Mouse (Mus musculus): ENCODE data around the gene Ptbp2.

Ptbp2 gene

GRCm38 (mm10) chr3:119784366-119784765, at the start of gene Ptbp2:
TSS of gene Ptbp2 (minus strand) at chr3:119784466.
- in situ Hi-C loops (cut with MboI; ENCODE audit: unreplicated experiment in 2 of 2) = no loop called here

DNA sequence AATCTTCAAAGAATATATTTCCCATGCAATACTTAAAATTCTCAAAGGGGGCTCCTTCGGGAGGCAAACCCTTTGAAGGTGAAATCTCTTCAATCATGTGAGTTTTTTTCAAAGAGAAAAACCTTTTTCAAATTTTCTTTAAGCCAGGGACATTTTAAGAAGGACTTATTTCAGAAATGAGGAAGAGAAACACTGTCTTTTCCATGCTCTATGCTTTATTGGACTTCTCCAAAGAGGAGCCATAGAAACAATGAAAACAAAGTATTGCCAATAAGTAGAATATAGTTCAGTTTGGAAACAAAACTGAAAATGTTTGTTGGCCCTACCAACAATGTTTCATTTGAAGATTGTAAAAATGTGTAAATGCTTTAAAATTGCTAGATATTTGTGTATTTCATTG, 30.4 kb upstream of the Ptbp2 start:
- in situ Hi-C loops (cut with MboI; ENCODE audit: unreplicated experiment in 2 of 2) = no loop called here

DNA sequence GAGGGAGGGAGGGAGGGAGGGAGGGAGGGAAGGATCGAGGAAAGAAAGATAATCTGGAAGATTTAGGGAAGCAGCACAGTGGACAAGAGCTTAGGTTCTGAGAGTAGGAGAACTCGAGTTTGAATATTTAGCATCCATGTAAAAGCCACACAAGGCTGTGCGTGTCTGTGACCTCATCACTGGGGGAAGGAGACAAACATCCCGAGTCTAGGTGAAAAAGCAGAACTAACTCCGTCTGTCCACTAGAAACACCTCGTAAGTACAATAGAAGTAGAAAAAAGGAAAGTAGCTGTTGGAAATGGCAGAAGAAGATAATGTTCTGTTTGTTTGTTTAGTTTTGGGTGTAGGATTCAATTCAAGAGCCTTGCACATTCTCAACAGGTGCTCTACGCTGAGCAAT, 21.9 kb upstream of the Ptbp2 start:
- in situ Hi-C loops (cut with MboI; ENCODE audit: unreplicated experiment in 2 of 2) = no loop called here

DNA sequence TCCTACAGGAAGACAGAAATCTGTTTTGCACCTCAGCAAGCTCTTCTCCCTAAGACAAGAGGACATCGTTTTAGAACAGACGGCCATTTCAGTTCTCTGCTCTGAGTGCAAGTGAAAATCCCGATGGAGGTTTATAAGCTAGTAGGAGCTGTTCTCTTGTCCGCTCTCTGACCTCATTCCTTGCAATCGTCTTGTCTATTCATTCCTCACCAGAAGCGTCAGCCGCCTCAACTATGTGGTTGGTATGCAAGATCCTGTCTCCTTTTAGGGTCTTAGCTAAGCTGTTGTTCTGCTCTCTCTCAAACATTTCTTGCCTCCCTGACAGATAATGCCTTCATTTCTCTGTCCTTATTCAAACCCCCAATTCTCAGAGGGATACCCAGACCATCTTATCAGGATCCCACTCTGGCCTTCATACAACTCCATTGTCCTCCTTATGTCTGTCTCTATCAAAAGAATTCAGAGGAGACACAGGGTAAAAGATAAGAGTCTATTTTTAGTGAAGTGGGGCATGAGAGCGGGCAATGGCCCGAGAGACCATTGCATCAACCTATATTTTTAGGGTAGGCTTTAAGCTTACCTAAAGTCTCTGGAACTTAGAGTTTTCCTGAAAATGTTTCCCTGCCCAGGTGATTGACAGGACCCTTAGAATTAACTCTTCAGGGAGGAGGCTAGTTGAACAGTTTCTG, 10.6 kb upstream of the Ptbp2 start:
- in situ Hi-C loops (cut with MboI; ENCODE audit: unreplicated experiment in 2 of 2) = no loop called here

GRCm38 (mm10) chr3:119782946-119783701, 1.1 kb downstream of the Ptbp2 start:
- in situ Hi-C loops (cut with MboI; ENCODE audit: unreplicated experiment in 2 of 2) = no loop called here

- in situ Hi-C loops (cut with MboI; ENCODE audit: unreplicated experiment in 2 of 2) = no loop called here
These were observed 2.0 kb downstream of the Ptbp2 start for GRCm38 (mm10) chr3:119782022-119782945.

DNA sequence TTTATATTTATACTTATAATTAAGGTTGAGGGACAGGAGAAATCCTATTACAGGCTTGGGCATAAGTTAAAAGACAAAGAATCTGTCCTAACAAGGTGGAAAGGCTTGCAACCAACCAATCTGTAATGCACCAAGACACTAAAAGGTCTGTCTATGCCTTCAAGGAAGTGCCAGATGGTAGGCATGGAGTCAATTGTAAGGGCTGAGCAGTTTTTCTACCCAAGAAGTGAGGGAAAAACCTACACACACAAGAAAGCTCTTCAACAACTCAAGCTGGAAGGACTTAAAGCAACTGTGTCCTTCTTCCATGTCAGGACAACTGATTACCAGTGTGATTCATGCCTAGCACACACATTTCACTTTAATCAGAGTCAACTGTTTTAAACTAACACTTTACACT, 3.4 kb downstream of the Ptbp2 start:
- in situ Hi-C loops (cut with MboI; ENCODE audit: unreplicated experiment in 2 of 2) = no loop called here

DNA sequence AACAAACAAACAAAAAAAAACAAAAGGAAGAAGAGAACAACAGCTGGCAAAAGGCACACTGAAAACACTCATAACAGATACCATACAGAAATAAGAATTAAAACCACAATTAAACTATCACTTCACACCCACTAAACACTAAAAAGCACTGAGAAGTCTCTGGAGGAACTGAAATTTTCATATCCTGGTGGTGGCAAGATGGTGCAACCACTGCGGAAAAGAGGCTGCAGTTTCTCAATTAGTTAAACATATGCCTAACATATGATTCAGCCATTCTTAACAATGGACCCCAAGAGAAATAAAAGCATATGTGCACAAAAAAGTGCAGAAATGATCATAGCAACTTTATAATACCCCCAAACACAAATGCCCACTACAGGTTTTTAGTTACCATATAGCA, 5.0 kb downstream of the Ptbp2 start:
- in situ Hi-C loops (cut with MboI; ENCODE audit: unreplicated experiment in 2 of 2) = no loop called here

- in situ Hi-C loops (cut with MboI; ENCODE audit: unreplicated experiment in 2 of 2) = no loop called here
These were observed 5.8 kb downstream of the Ptbp2 start for GRCm38 (mm10) chr3:119778431-119778830.

GRCm38 (mm10) chr3:119776129-119776528, 8.1 kb downstream of the Ptbp2 start:
- in situ Hi-C loops (cut with MboI; ENCODE audit: unreplicated experiment in 2 of 2) = no loop called here

GRCm38 (mm10) chr3:119772789-119773188, 11.5 kb downstream of the Ptbp2 start:
- in situ Hi-C loops (cut with MboI; ENCODE audit: unreplicated experiment in 2 of 2) = no loop called here

GRCm38 (mm10) chr3:119763772-119764171, 20.5 kb downstream of the Ptbp2 start:
- in situ Hi-C loops (cut with MboI; ENCODE audit: unreplicated experiment in 2 of 2) = no loop called here

DNA sequence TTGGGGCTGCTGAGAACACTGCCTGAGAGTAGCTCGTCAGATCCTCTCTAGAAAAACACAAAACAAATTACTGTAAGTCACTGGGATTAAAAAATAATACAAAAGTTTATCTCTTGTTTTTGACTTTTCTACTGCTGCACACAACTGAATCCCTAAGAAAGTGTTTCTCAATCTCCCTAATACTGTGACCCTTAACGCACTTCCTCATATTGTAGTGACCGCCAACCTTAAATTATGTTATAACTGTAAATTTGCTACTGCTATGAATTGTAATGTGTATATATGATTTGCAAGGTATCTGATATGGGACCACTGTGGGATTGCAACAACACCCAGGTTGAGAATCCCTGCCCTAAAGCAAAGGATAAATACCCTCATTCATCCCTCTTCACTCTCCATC, 22.5 kb downstream of the Ptbp2 start:
- in situ Hi-C loops (cut with MboI; ENCODE audit: unreplicated experiment in 2 of 2) = no loop called here

- in situ Hi-C loops (cut with MboI; ENCODE audit: unreplicated experiment in 2 of 2) = no loop called here
These were observed 30.5 kb downstream of the Ptbp2 start for GRCm38 (mm10) chr3:119753791-119754190.

GRCm38 (mm10) chr3:119749551-119750249, 34.6 kb downstream of the Ptbp2 start:
- in situ Hi-C loops (cut with MboI; ENCODE audit: unreplicated experiment in 2 of 2) = no loop called here

DNA sequence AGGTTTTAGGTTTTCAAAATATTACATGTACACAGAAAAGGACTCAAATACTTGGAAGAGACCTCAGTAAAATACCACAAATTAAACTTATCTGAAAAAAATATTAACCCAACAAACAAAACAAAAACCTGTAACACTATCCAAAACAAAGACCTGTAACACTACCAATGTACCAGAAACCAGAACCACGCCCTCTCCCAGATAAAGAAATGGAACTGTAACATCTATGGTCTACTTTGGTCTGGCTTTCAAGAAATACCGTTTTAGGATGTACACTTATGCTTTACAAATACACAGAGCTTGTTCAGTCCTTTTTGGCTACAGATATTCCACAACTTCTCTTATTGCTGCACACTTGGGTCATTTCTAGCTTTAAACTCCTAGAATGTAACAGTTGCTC, 35.1 kb downstream of the Ptbp2 start:
- in situ Hi-C loops (cut with MboI; ENCODE audit: unreplicated experiment in 2 of 2) = no loop called here

DNA sequence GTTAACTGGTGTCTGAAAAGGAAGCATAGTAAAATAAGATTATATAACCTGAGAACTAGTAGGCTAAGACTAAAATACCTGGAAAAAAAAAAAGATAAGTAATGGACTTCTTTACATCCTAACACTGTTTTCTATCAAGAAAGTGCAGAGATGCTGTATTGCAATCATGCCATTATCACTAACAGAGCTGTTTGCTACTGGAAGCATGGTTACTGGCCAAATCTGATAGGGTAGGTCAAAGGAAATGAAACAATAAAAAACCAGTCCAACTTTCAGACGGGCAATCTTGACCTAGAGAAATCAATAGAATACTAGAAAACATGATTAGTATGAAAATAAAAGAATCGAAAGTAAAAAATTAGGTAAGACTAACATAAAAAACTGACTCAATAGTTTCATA, 37.6 kb downstream of the Ptbp2 start:
- in situ Hi-C loops (cut with MboI; ENCODE audit: unreplicated experiment in 2 of 2) = no loop called here

DNA sequence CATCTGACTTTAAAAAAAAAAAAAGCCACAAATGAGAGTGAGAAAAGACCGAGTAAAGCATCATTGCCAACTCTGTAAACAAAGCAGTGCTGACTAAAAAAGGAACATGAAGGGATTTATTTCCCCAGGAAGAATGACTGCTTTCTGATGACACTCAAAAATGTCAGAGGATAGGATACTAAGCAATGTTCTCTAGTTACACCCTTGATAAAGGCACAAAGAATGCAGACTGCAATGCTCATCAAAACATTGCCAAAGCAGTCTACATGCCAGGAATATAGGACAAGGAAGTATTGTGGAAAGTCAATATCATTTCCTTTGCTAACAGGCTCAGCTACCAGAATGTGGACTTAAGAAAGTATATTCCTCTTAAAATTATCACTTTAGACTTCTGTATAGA, 38.5 kb downstream of the Ptbp2 start:
- in situ Hi-C loops (cut with MboI; ENCODE audit: unreplicated experiment in 2 of 2) = no loop called here

- in situ Hi-C loops (cut with MboI; ENCODE audit: unreplicated experiment in 2 of 2) = no loop called here
These were observed 54.4 kb downstream of the Ptbp2 start for GRCm38 (mm10) chr3:119729863-119730262.

DNA sequence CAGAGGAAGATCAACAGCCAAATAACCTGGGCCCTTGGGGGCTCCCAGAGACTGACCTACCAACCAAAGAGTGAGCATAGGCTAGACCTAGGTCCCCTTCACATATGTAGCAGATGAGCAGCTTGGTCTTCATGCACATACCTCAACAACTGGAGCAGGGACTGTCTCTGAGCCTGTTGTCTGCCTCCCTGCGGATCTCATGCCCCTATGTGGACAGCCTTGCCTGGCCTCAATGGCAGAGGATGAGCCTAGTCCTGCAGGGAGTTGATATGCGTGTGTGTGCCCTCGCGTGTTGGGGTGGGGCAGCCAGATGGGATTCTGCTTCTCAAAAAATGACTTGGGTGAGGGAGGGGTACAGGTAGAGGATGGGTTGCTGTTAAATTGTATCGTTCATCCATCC, 72.2 kb downstream of the Ptbp2 start:
- in situ Hi-C loops (cut with MboI; ENCODE audit: unreplicated experiment in 2 of 2) = no loop called here

DNA sequence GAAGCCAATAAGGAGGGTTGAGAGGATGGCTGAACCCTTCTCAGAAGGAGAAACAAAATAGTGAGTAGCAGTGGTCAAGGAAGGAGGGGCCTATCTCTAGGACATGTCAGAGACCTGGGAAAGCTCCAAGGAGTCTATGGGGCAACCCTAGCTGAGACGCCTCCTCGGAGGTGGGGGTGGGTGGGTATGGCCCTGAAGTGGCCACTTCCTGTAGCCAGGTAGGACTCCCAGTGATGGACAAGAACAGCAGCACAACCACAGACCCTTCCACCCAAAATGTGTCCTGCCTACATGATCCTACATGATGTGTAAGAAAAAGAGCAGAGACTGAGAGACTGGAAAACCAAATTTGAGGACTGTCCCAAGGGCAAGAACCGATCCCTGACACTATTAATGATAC, 72.8 kb downstream of the Ptbp2 start:
- in situ Hi-C loops (cut with MboI; ENCODE audit: unreplicated experiment in 2 of 2) = no loop called here
